Mouse (Mus musculus) ES-E14 (cell line): Measurements from ENCODE around the gene Guk1. TPM values are rescaled to one million over a fixed set of nuclear protein-coding genes. Genes with fewer than 3 reads are reported as not detected.

Experiments
- DNase-seq: peaks from one replicate; pipeline ENCODE4 v3.0.0-alpha.2; 2013; ENCODE audit warnings: low read depth, low spot score
- H3K27ac ChIP-seq: 2 replicates; pipeline ENCODE4 v1.5.1; 2012; ENCODE audit warnings: low read depth, mild to moderate bottlenecking, low read length, moderate library complexity, mixed read lengths; ENCODE audit not compliant: poor library complexity, insufficient read depth, severe bottlenecking
- H3K36me3 ChIP-seq: 2 replicates; pipeline ENCODE4 v1.6.1; 2012; ENCODE audit warnings: mild to moderate bottlenecking, low read length, moderate library complexity, mixed read lengths; ENCODE audit not compliant: control insufficient read depth, poor library complexity, insufficient read depth, severe bottlenecking
- H3K4me1 ChIP-seq, 2 experiments: fragments of 150-350 bp in 1 of 2; sonication (generic) in 1 of 2; 2 replicates each; pipeline ENCODE4 v1.6.1; 2012; ENCODE audit warnings: low read length in 2 of 2, mild to moderate bottlenecking in 1 of 2, mixed read lengths in 1 of 2; ENCODE audit not compliant: control insufficient read depth in 2 of 2, insufficient read depth in 2 of 2, poor library complexity in 1 of 2
- H3K4me3 ChIP-seq, 2 experiments: fragments of 150-350 bp in 1 of 2; sonication (generic) in 1 of 2; 2 replicates each; pipeline ENCODE4 v1.5.1; 2012; ENCODE audit warnings: low read length in 2 of 2, low read depth in 1 of 2, mild to moderate bottlenecking in 1 of 2, mixed read lengths in 1 of 2; ENCODE audit not compliant: insufficient read depth in 1 of 2, poor library complexity in 1 of 2, severe bottlenecking in 1 of 2
- H3K9ac ChIP-seq: 2 replicates; pipeline ENCODE4 v1.6.1; 2012; ENCODE audit warnings: low read depth, mild to moderate bottlenecking, low read length, mixed read lengths; ENCODE audit not compliant: poor library complexity, insufficient read depth, severe bottlenecking
- H3K9me3 ChIP-seq: fragments of 150-350 bp; sonication (generic); 2 replicates; pipeline ENCODE4 v1.6.1; 2012; ENCODE audit warnings: low read depth, mild to moderate bottlenecking, low read length; ENCODE audit not compliant: control insufficient read depth, insufficient read depth
- CHD2 ChIP-seq: IDR thresholded peaks from 2 replicates; pipeline ENCODE4 v1.6.1; 2014; ENCODE audit warnings: mild to moderate bottlenecking, low read depth, low read length, inconsistent platforms
- HCFC1 ChIP-seq: IDR thresholded peaks from 2 replicates; pipeline ENCODE4 v1.6.1; 2012; ENCODE audit warnings: low read length, inconsistent platforms, borderline replicate concordance; ENCODE audit not compliant: insufficient read depth
- MAFK ChIP-seq: IDR thresholded peaks from 2 replicates; pipeline ENCODE4 v1.6.1; 2014; ENCODE audit warnings: mild to moderate bottlenecking, low read depth, low read length, inconsistent platforms; ENCODE audit not compliant: insufficient read depth
- ZC3H11A ChIP-seq: IDR thresholded peaks from 2 replicates; pipeline ENCODE4 v1.6.1; 2012; ENCODE audit warnings: low read depth, mild to moderate bottlenecking, inconsistent platforms, low read length, borderline replicate concordance
- ZNF384 ChIP-seq: IDR thresholded peaks from 2 replicates; pipeline ENCODE4 v1.6.1; 2012; ENCODE audit warnings: low read depth, low read length, inconsistent platforms
- in situ Hi-C, 2 experiments: fragments of 600-800 bp; cut with MboI; formaldehyde crosslinking; loops; one replicate each; pipeline ENCODE4 v1.15.1; 2025; ENCODE audit warnings: low sequenced_read_pairs in 2 of 2, inconsistent platforms in 1 of 2; ENCODE audit not compliant: unreplicated experiment in 2 of 2
- total RNA-seq: library from RNA; depleted of rRNA; stranded (reverse); fragments of 300-350 nt; gene quantifications from 2 replicates; pipeline ENCODE4 v1.2.3, GENCODE M21; 2012

Guk1 gene
- total RNA-seq, 1 experiment, result 188 TPM

DNA sequence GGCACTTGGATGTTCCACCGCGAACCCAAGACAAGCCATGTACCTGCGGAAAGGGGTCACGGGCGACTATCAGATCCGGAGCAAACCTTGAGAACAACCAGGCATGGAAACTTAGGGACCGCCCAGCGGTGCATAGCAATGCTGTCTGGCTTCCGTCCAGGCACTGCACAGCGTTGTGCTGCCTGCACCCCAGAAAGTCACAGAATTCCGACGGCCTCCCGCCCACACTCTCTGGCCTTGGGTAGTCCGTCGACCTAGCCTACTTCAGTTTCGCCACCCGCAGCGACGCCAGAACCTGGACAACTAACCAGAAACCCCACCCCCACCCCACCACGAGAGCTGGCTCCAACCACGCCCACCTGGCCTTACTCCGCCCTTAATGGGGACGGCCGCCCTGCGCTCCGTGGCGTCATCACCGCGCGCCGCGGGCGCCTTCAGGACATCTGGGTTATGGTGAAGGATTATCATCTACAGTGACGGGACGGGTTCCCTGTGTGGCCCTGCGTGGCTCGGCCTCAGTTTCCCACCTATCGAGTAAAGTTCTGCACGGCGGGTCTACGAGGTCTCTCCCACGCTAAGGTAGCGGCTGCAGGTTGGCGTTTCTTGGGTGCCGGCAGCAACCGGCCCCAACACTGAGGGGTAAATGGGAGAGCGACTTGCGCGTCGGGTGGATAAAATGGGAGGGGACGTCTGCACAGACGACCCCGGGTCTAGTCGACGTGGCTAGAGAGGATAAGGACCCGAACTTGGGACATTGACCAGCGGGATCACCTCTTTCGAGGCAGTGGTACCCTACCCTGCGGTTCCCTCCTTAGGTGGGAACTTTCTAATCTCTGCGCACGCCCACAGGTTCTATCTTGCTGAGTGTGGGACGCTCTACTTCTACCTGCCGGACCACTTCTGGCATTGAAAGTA, 10.3 kb upstream of the Guk1 start, which contains the start of gene Mrpl55:
Gene Mrpl55 (plus strand): TSS at position 406 of the 915 bp plus-strand sequence.
- Histone ChIP-seq H3K4me1 (peaks cover 0 to 2% of the 10 kb centered on the region in 2 experiments; a peak in 1 of 4 replicates), H3K4me3 (peak within 1 kb of the TSS; percentile 67 to 84), H3K27ac (no peak within 1 kb of the TSS), H3K36me3 (peaks cover 10% of the 10 kb centered on the region), H3K9me3 (no peaks in the 10 kb centered on the region), H3K9ac (peak within 1 kb of the TSS; percentile 74)
- peak; percentile 69 for DNase-seq
- no peak for TF ChIP-seq ZC3H11A
- peak; percentile 60; the same call in 1 of the 2 replicates for TF ChIP-seq HCFC1
- in situ Hi-C loops, result no loop called here

DNA sequence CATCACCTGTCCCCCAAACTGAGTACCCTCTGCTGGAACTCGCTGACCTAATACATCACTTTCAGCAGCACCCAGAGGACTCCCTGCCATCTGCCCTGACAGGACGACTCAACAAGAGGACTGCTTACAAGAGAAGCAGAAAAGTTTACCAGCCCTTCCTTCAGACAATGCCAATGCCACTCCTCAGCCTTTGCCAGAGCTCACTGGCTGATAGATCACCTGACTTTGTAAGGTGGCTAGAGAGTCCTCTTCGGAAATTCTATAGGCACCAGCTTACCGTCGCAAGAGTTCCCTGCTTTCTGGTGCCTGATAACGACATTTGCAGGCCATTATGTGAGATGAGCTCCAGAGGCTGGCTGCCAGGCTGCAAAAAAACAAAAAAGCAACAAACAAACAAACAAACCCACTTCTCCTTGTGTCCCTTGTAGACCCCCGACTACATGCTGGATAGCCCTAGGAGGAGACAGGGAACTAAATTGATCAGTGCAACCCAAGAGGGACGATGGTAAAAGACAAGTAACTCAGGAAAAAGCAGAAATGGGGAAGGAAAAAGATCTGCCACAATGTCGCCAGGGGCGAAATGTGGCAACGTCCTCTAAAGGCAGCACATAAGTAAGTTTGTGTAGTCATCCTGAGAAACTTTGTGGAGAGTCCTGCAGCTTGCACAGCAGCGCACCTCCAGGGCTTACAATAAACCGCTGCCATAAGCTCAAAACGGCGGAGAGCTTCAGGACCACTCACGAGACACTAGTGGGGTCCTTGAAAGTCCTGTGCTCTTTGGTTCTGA, 9.4 kb upstream of the Guk1 start:
- H3K4me1 ChIP-seq, result peaks cover 0 to 2% of the 10 kb centered on the region in 2 experiments; a peak in 1 of 4 replicates
- in situ Hi-C loops, result no loop called here
- no peaks in the 10 kb centered on the region for H3K9me3 ChIP-seq
- H3K36me3 ChIP-seq, result peaks cover 10% of the 10 kb centered on the region
- no peak overlapping the region for H3K27ac ChIP-seq
- peak overlapping the region; percentile 59 for H3K9ac ChIP-seq
- TF ChIP-seq ZC3H11A (no peak), CHD2 (no peak), HCFC1 (no peak), MAFK (no peak), ZNF384 (no peak)
- peak overlapping the region; percentile 67 to 84 for H3K4me3 ChIP-seq
- no peak for DNase-seq

DNA sequence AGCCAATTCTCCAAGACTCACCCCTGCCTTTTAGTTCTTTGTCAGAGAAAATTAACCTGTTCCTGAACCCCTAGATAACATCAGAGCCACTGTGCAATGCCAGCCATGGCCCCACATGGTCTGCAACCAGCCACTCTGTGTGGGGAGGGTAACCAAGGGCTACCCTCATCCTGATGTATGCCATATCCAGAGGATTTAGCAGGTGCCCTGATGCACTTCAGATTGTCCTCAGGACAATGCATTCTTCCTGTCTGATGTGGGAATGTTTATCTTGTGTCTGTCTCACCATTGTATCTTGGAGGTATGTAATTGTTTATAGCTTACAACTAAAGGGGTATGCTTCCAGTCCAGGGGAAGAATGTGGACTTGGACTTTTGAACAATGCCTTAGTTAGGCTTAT, 4.2 kb upstream of the Guk1 start:
- in situ Hi-C loops, result no loop called here
- Histone ChIP-seq H3K4me1 (peaks cover 2 to 3% of the 10 kb centered on the region in 2 experiments; a peak in 2 of 4 replicates), H3K36me3 (no peaks in the 10 kb centered on the region), H3K9me3 (no peaks in the 10 kb centered on the region), H3K27ac (no peak overlapping the region), H3K9ac (no peak overlapping the region), H3K4me3 (no peak overlapping the region)
- no peak for DNase-seq
- TF ChIP-seq CHD2 (no peak), HCFC1 (no peak), ZNF384 (no peak), MAFK (no peak), ZC3H11A (no peak)

DNA sequence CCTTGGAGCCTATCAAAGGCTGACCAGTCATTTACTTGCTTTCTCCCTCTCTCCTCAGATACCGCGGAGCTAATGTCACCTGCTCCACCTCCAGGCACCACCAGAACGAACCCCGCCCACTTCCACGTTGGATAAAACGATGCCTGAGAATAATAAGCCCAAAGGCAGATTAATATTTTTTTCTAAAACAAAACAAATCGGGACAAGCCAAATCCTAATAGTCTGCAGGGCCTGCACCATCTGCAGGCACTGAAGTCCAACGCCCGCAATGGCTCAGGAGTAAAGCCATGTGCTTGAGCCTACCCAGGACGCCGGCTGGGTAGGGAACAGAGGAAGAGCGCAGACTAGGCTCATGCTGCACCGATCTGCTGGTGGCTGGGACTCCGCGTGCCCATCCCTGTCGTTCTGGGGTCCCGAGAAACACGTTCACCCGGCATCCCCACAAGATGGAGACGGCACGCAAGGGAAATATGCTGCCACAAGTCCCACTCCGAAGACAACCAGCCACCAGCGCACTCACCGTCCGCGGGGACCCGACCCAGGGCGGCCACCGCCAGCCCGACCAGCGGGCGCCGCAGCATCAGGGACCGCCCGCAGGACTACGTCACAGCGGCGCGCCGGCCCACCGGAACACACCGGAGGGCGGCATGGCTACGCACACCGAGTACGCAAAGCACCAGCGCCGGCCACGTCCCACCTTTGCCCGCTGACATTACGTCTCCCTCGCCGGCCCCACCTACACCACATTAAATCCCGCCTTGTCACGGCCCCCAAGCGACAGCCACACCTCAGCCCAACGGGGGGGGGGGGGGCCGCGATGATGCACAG, 567 bp downstream of the Guk1 start:
- no peak for TF ChIP-seq ZC3H11A
- no peak for TF ChIP-seq CHD2
- TF ChIP-seq MAFK, result 0 out of 2 replicates have a peak, but pooled peaks have one; percentile 4
- peak; percentile 52; the same call in 1 of the 2 replicates for TF ChIP-seq HCFC1
- Histone ChIP-seq H3K36me3 (peaks cover 13% of the 10 kb centered on the region; the same call in 1 of the 2 replicates), H3K4me1 (peaks cover 3 to 13% of the 10 kb centered on the region in 2 experiments; a peak in 3 of 4 replicates), H3K9me3 (no peaks in the 10 kb centered on the region), H3K4me3 (peak overlapping the region; percentile 82 to 86), H3K9ac (peak overlapping the region; percentile 94), H3K27ac (peak overlapping the region; percentile 62)
- DNase-seq, result peak; percentile 71
- in situ Hi-C loops, result no loop called here
